Mouse (Mus musculus) embryonic facial prominence, embryonic 11.5 days (tissue): ENCODE measurements at regions not wholly inside any gene's neighbourhood (a gene's known extent, or its start where the extent isn't known, plus 50 kb on each side); places are given as distances from the start of the nearest gene placed in this dataset.

Source experiments
- ATAC-seq: fragments of 200-750 bp; cut with Nextera tagmentation; replicated peaks from 2 replicates; pipeline ENCODE4 v1.8.0; 2017; ENCODE audit warnings: low read depth; ENCODE audit not compliant: insufficient number of reproducible peaks, low FRiP score, low TSS enrichment
- DNase-seq: peaks from one replicate; pipeline ENCODE4 v3.0.0-alpha.2; 2015; ENCODE audit warnings: low spot score
- H3K27ac ChIP-seq: fragments of 300-500 bp; sonication (generic); replicated peaks from 2 replicates; pipeline ENCODE4 v1.5.1; 2014; ENCODE audit warnings: mild to moderate bottlenecking, low read depth, low read length, control low read depth
- H3K27me3 ChIP-seq: fragments of 300-500 bp; sonication (generic); 2 replicates; pipeline ENCODE4 v1.6.1; 2014; ENCODE audit warnings: mild to moderate bottlenecking, low read length, moderate library complexity, mixed read lengths; ENCODE audit not compliant: control insufficient read depth, insufficient read depth
- H3K36me3 ChIP-seq: fragments of 300-500 bp; sonication (generic); replicated peaks from 2 replicates; pipeline ENCODE4 v1.6.1; 2014; ENCODE audit warnings: low read depth, mild to moderate bottlenecking, low read length, moderate library complexity, mixed read lengths; ENCODE audit not compliant: control insufficient read depth, insufficient read depth
- H3K4me1 ChIP-seq: fragments of 300-500 bp; sonication (generic); 2 replicates; pipeline ENCODE4 v1.6.1; 2014; ENCODE audit warnings: low read length, mixed read lengths; ENCODE audit not compliant: control insufficient read depth, insufficient read depth
- H3K4me2 ChIP-seq: fragments of 300-500 bp; sonication (generic); 2 replicates; pipeline ENCODE4 v1.6.1; 2014; ENCODE audit warnings: low read depth, mild to moderate bottlenecking, control low read depth, low read length, moderate library complexity
- H3K4me3 ChIP-seq: fragments of 300-500 bp; sonication (generic); 2 replicates; pipeline ENCODE4 v1.5.1; 2014; ENCODE audit warnings: low read depth, low read length, control low read depth
- H3K9ac ChIP-seq: fragments of 300-500 bp; sonication (generic); replicated peaks from 2 replicates; pipeline ENCODE4 v1.6.1; 2014; ENCODE audit warnings: mild to moderate bottlenecking, control low read depth, low read length
- H3K9me3 ChIP-seq: fragments of 300-500 bp; sonication (generic); replicated peaks from 2 replicates; pipeline ENCODE4 v1.6.1; 2016; ENCODE audit warnings: mild to moderate bottlenecking, low read length, inconsistent platforms, mixed read lengths; ENCODE audit not compliant: control insufficient read depth
- WGBS: fragments of 180-500 bp; shearing (Covaris S2); extraction: QIAGEN DNeasy Blood & Tissue Kit; methylation state at CpG from one replicate; pipeline ENCODE4 v1.1.7; 2014; 5-methylcytosine and 5-hydroxymethylcytosine counted together

DNA sequence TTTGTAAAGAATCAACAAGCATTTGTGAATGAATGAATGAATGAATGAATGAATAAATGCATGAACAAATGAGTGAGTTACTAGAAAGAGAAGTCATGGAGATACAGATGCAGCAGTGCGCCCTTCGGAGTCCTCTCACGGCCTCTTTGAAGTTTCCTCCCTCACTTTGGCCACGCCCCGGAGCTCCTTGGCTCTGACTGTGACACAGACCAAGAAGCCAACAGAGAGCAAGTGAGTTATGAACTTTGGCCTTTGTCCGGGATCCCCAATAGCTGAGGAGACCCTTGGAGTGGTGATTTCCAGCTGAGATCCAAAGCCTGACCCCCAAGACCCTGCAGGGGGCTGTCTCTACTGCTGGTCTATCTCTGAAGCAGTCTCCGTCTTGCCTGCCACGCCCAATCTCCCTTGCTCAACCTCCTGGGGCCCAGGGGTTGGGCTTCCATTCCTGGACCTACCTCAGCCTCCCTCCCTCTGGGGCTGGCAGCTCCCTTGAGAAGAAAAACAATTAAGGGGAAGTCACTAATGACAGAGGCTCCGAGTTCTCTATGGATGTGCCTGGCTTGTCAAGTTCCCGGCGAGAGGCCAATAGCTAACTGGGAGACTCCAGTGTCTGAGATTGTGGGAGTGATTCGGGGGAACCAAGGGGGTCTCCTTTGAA lies 58.2 kb upstream of the Slc22a12 start:
- Histone ChIP-seq H3K9ac (no peak overlapping the region), H3K4me2 (no peak overlapping the region), H3K27ac (no peak overlapping the region), H3K4me1 (no peaks in the 10 kb centered on the region), H3K9me3 (no peaks in the 10 kb centered on the region), H3K4me3 (no peak overlapping the region), H3K36me3 (no peaks in the 10 kb centered on the region), H3K27me3 (no peaks in the 10 kb centered on the region)
- ATAC-seq (no peak), DNase-seq (no peak)
- 34% methylated on average over 12 of the region's 12 CpGs for whole genome bisulfite sequencing

DNA sequence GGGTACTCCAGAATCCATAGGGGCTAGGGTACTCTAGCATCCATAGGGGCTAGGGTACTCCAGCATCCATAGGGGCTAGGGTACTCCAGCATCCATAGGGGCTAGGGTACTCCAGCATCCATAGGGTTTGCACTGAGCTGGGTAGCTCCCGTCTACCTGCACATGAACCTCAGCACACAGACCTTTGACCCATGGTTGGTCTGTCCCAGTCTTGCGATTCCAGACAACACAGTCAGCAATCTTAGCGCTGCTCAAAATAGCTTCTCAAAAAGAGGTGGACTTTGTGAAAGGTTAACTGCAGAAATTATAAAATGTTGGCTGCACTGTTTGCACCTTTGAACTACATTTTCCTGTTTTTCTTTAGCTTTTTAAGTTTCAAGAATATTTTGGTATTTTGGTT lies 56.4 kb upstream of the Slc22a12 start:
- ATAC-seq (no peak), DNase-seq (no peak)
- H3K27me3 ChIP-seq, result no peaks in the 10 kb centered on the region
- no peak overlapping the region for H3K27ac ChIP-seq
- 89% methylated on average over 3 of the region's 3 CpGs for WGBS
- H3K9me3 ChIP-seq, result no peaks in the 10 kb centered on the region
- H3K4me1 ChIP-seq, result no peaks in the 10 kb centered on the region
- no peak overlapping the region for H3K9ac ChIP-seq
- no peak overlapping the region for H3K4me3 ChIP-seq
- H3K4me2 ChIP-seq, result no peak overlapping the region
- H3K36me3 ChIP-seq, result no peaks in the 10 kb centered on the region

DNA sequence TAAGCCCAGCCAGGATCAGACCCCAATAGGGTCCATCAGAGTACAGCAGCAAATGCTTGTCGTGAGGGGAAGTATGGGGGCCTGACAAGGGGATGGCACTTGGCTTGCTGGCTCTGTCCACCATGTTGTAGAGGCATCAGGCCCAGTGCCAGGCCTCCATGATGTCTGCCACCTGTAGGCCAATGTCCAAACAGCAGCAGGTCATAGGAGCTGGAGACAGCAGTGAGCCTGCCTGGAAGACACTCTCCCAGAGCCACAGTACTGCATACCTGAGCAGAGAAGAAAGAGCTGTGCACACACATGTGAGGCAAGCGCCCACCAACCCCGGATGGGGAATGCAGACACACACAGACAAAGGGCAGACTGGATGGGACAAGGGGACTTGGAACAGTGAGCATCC lies 55.4 kb upstream of the Slc22a12 start:
- DNase-seq (no peak), ATAC-seq (no peak)
- Histone ChIP-seq H3K9ac (no peak overlapping the region), H3K9me3 (no peaks in the 10 kb centered on the region), H3K4me3 (no peak overlapping the region), H3K27ac (no peak overlapping the region), H3K27me3 (no peaks in the 10 kb centered on the region), H3K4me1 (no peaks in the 10 kb centered on the region), H3K36me3 (no peaks in the 10 kb centered on the region), H3K4me2 (no peak overlapping the region)
- WGBS, result 89% methylated on average over 3 of the region's 3 CpGs

- no peak overlapping the region for H3K9ac ChIP-seq
- H3K4me1 ChIP-seq, result no peaks in the 10 kb centered on the region
- WGBS, result 56% methylated on average over 9 of the region's 9 CpGs
- no peaks in the 10 kb centered on the region for H3K27me3 ChIP-seq
- no peak for ATAC-seq
- no peaks in the 10 kb centered on the region for H3K36me3 ChIP-seq
- no peak overlapping the region for H3K4me2 ChIP-seq
- DNase-seq, result no peak
- no peak overlapping the region for H3K4me3 ChIP-seq
- H3K27ac ChIP-seq, result no peak overlapping the region
- H3K9me3 ChIP-seq, result no peaks in the 10 kb centered on the region
Observed at GRCm38 (mm10) chr19:6595801-6596200, 53.0 kb upstream of the Slc22a12 start.
